Mouse (Mus musculus): ENCODE measurements around the gene Nlrc5. TPM values are rescaled to one million over a fixed set of nuclear protein-coding genes. Genes with fewer than 3 reads are reported as not detected.
"Not testable (repeated sequence)": the region's sequence is repeated elsewhere in the genome, so short reads cannot be mapped to it uniquely, and the experiment has no call there.

Gene Nlrc5
- polyA plus RNA-seq, 1 experiment = 0.16 TPM

DNA sequence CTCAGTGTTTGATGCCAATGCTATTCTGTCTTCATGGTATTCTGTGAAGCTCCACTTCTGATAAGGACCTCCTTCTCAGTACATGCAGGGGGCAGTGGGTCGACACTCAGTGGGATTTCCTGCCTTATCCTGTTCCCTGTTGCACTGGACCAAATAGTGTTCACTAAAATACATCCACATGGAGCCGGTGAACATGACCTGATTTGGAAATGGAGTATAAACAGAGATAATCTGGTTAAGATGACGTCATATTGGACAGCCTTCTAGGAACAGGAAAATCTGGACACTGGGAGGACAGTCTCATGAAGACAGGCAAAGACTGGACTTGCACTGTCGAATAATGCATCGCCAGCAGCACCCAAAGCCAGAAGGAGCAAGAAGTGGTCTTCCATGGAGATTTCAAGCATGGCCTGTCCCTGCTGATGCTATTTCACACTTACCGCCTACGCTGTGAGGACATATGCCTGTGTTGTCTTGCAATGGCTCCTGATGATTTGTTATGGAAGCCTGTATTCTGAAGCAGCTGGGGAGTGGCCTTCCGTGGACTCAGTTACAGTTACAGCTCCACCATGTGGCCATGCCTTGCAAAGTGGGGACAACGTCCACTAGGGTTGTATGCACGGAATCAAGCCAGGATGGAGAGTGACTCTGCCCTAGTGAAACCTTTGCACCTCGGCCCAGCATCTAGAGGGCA lies 37.0 kb upstream of the Nlrc5 start:
- H3K27me3 ChIP-seq (ENCODE audit: control insufficient read depth, insufficient read depth, insufficient read length) = no peaks in the 10 kb centered on the region
- H3K79me3 ChIP-seq (ENCODE audit: low read depth) = no peaks in the 10 kb centered on the region
- H3K36me3 ChIP-seq (ENCODE audit: control insufficient read depth, insufficient read depth) = peaks cover 44% of the 10 kb centered on the region
- H3K4me3 ChIP-seq (ENCODE audit: insufficient read depth, poor library complexity, severe bottlenecking) = no peak overlapping the region
- no peak overlapping the region for H3ac ChIP-seq (ENCODE audit: control insufficient read depth, insufficient read length, low read depth)
- TF ChIP-seq CTCF (IDR thresholded peaks at IDR 0.05; ENCODE audit: control insufficient read depth, insufficient read depth, insufficient read length) = peak; percentile 23
- TF ChIP-seq MAX (IDR thresholded peaks at IDR 0.05) = no peak
- H3K79me2 ChIP-seq (ENCODE audit: control insufficient read depth, insufficient read depth) = no peaks in the 10 kb centered on the region

DNA sequence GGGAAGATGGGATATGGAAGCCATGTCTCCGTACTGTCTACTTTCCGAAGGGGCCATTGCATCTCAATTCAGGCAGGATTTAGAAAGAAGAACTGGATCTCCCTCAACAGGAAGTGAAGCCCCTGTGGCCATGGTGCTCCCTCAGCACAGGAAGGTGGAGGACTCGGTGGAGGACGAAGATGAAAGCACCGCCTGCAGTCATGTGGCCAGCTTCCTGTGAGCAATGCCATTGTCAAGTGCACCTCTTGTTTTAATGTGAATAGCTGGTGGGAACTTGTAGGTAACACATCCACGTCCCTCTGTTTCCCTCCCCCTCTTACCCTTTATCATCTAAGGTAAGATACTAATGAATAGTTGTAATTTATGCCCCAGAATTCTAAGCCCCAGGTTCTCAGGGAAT lies 35.6 kb upstream of the Nlrc5 start:
- no peaks in the 10 kb centered on the region for H3K79me2 ChIP-seq (ENCODE audit: control insufficient read depth, insufficient read depth)
- no peaks in the 10 kb centered on the region for H3K79me3 ChIP-seq (ENCODE audit: low read depth)
- H3K4me3 ChIP-seq (ENCODE audit: insufficient read depth, poor library complexity, severe bottlenecking) = no peak overlapping the region
- no peaks in the 10 kb centered on the region for H3K27me3 ChIP-seq (ENCODE audit: control insufficient read depth, insufficient read depth, insufficient read length)
- peaks cover 32% of the 10 kb centered on the region for H3K36me3 ChIP-seq (ENCODE audit: control insufficient read depth, insufficient read depth)
- no peak overlapping the region for H3ac ChIP-seq (ENCODE audit: control insufficient read depth, insufficient read length, low read depth)
- TF ChIP-seq CEBPB (IDR thresholded peaks at IDR 0.05; ENCODE audit: low read depth) (no peak), FOSL1 (IDR thresholded peaks at IDR 0.05; ENCODE audit: insufficient read depth, low read length, poor library complexity, severe bottlenecking) (no peak), MAX (IDR thresholded peaks at IDR 0.05) (no peak)

DNA sequence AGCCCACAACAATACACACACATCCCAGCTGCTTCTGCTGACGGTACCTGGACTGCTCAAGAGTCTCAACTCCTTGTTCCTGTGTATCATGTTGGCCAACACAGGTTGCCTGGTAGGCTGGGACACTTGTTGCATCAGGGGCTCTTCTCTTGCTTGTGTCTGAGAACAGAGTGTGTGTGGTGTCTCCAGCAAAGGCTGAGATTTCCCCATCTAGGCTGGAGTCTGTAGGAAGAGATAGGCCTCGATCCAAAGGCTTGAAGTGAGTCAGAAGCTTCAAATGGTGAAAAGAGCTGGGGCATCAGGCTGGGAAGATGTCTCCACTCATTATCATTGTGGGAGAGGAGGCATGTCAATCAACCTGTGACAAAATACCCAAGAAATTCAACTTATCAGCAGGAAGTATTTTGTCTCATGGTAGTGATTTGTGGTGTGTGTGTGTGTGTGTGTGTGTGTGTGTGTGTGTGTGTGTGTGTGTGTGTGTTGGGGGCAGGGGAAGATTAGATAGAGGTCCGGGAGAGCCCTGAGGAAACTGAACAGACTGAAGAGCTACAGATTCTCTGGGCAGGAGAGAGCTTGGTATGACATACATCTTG lies 34.7 kb upstream of the Nlrc5 start:
- no peaks in the 10 kb centered on the region for H3K79me2 ChIP-seq (ENCODE audit: control insufficient read depth, insufficient read depth)
- peaks cover 23% of the 10 kb centered on the region for H3K36me3 ChIP-seq (ENCODE audit: control insufficient read depth, insufficient read depth)
- H3ac ChIP-seq (ENCODE audit: control insufficient read depth, insufficient read length, low read depth) = no peak overlapping the region
- no peaks in the 10 kb centered on the region for H3K27me3 ChIP-seq (ENCODE audit: control insufficient read depth, insufficient read depth, insufficient read length)
- H3K4me3 ChIP-seq (ENCODE audit: insufficient read depth, poor library complexity, severe bottlenecking) = no peak overlapping the region
- TF ChIP-seq MYOD1 (IDR thresholded peaks at IDR 0.05; ENCODE audit: control insufficient read depth, insufficient read length, low read depth) = no peak
- TF ChIP-seq USF1 (IDR thresholded peaks at IDR 0.05; ENCODE audit: low read depth) = no peak
- no peak for TF ChIP-seq MYOG (IDR thresholded peaks at IDR 0.05; ENCODE audit: control insufficient read depth, extremely low read depth, insufficient read length)
- no peak for TF ChIP-seq CEBPB (IDR thresholded peaks at IDR 0.05; ENCODE audit: low read depth)
- no peak for TF ChIP-seq FOSL1 (IDR thresholded peaks at IDR 0.05; ENCODE audit: insufficient read depth, low read length, poor library complexity, severe bottlenecking)
- no peak for TF ChIP-seq CTCF (IDR thresholded peaks at IDR 0.05; ENCODE audit: control insufficient read depth, insufficient read depth, insufficient read length)
- TF ChIP-seq MAX (IDR thresholded peaks at IDR 0.05) = no peak
- no peaks in the 10 kb centered on the region for H3K79me3 ChIP-seq (ENCODE audit: low read depth)

DNA sequence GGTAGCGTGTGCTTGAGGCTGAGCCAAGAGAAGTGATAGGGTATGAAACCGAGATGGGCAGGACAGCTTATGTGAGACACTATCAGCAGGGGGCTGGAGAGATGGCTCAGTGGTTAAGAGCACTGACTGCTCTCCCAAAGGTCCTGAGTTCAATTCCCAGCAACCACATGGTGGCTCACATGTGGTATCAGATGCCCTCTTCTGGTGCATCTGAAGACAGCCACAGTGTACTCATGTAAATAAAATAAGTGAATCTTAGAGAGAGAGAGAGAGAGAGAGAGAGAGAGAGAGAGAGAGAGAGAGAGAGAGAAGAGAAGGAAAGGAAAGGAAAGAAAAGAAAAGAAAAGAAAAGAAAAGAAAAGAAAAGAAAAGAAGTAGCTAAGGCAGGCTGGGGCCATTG lies 34.2 kb upstream of the Nlrc5 start:
- H3K4me3 ChIP-seq (ENCODE audit: insufficient read depth, poor library complexity, severe bottlenecking); H3K79me3 ChIP-seq (ENCODE audit: low read depth); H3K27me3 ChIP-seq (ENCODE audit: control insufficient read depth, insufficient read depth, insufficient read length); H3K79me2 ChIP-seq (ENCODE audit: control insufficient read depth, insufficient read depth); H3ac ChIP-seq (ENCODE audit: control insufficient read depth, insufficient read length, low read depth): not testable (repeated sequence)
- H3K36me3 ChIP-seq (ENCODE audit: control insufficient read depth, insufficient read depth) = peaks cover 18% of the 10 kb centered on the region

DNA sequence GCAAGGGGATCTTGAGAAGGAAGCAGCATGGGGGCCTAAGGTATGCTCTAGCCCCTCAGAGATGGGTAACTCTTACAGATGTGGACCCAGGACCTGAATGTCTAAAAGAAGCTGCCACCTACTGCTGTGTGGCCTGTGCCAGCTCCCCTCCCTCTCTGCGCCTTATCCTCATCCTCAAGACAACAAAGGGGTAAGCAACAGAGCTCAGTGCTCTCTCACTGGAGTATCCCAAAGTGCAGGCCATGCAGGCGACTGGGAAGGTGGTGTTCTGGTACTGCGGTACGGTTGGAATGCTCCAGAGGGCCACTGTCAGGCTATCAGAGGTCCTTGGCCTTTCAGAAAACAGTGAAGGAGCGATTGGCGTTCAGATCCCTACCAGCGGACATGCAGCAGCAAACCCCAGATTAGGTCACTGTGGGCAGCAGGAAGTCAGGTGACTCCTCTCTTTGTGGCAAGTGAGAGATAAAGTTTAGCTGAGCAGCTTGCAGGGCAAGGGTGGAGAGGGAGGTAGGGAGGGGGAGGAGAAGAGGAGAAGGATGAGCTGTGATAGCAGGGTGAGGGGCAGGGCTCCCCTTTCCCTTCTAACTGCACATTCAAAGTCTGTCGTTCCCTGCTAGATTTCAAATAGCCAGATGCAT lies 25.6 kb upstream of the Nlrc5 start:
- no peaks in the 10 kb centered on the region for H3K79me3 ChIP-seq (ENCODE audit: low read depth)
- no peaks in the 10 kb centered on the region for H3K79me2 ChIP-seq (ENCODE audit: control insufficient read depth, insufficient read depth)
- H3ac ChIP-seq (ENCODE audit: control insufficient read depth, insufficient read length, low read depth) = no peak overlapping the region
- H3K36me3 ChIP-seq (ENCODE audit: control insufficient read depth, insufficient read depth) = no peaks in the 10 kb centered on the region
- TF ChIP-seq CTCF (IDR thresholded peaks at IDR 0.05; ENCODE audit: control insufficient read depth, insufficient read depth, insufficient read length) (no peak), MAX (IDR thresholded peaks at IDR 0.05) (no peak), CEBPB (IDR thresholded peaks at IDR 0.05; ENCODE audit: low read depth) (no peak), MYOD1 (IDR thresholded peaks at IDR 0.05; ENCODE audit: control insufficient read depth, insufficient read length, low read depth) (no peak), MYOG (IDR thresholded peaks at IDR 0.05; ENCODE audit: control insufficient read depth, extremely low read depth, insufficient read length) (no peak), FOSL1 (IDR thresholded peaks at IDR 0.05; ENCODE audit: insufficient read depth, low read length, poor library complexity, severe bottlenecking) (no peak), USF1 (IDR thresholded peaks at IDR 0.05; ENCODE audit: low read depth) (no peak)
- H3K4me3 ChIP-seq (ENCODE audit: insufficient read depth, poor library complexity, severe bottlenecking) = no peak overlapping the region
- H3K27me3 ChIP-seq (ENCODE audit: control insufficient read depth, insufficient read depth, insufficient read length) = peaks cover 38% of the 10 kb centered on the region

DNA sequence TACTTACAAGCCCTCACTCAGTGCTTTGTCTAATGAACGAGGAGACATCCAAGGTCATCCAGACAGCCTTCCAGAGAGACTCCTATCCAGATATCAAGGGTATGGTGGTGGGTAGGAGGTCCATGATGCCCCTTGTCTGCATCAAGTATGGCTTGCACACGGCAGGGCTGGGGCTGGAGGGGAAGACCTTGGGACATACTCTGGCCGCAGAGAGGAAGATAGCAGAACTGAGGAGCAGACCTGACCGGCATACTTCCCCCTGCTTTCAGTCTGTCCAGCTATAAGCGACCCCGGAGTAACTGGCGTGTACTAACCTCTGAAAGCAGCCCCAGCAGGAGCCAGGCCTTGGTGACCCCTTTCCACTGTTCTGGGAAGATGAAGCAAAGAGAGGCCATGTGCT lies 24.6 kb upstream of the Nlrc5 start:
- Histone ChIP-seq H3K36me3 (ENCODE audit: control insufficient read depth, insufficient read depth) (no peaks in the 10 kb centered on the region), H3K27me3 (ENCODE audit: control insufficient read depth, insufficient read depth, insufficient read length) (peaks cover 38% of the 10 kb centered on the region), H3K79me2 (ENCODE audit: control insufficient read depth, insufficient read depth) (no peaks in the 10 kb centered on the region), H3K4me3 (ENCODE audit: insufficient read depth, poor library complexity, severe bottlenecking) (no peak overlapping the region), H3ac (ENCODE audit: control insufficient read depth, insufficient read length, low read depth) (no peak overlapping the region), H3K79me3 (ENCODE audit: low read depth) (no peaks in the 10 kb centered on the region)
- TF ChIP-seq FOSL1 (IDR thresholded peaks at IDR 0.05; ENCODE audit: insufficient read depth, low read length, poor library complexity, severe bottlenecking) (no peak), MYOD1 (IDR thresholded peaks at IDR 0.05; ENCODE audit: control insufficient read depth, insufficient read length, low read depth) (no peak), CTCF (IDR thresholded peaks at IDR 0.05; ENCODE audit: control insufficient read depth, insufficient read depth, insufficient read length) (no peak), MYOG (IDR thresholded peaks at IDR 0.05; ENCODE audit: control insufficient read depth, extremely low read depth, insufficient read length) (no peak), USF1 (IDR thresholded peaks at IDR 0.05; ENCODE audit: low read depth) (no peak), MAX (IDR thresholded peaks at IDR 0.05) (no peak), CEBPB (IDR thresholded peaks at IDR 0.05; ENCODE audit: low read depth) (no peak)
